ENCODE assay signal across 29 mouse cellular contexts in the genomic region with DNA sequence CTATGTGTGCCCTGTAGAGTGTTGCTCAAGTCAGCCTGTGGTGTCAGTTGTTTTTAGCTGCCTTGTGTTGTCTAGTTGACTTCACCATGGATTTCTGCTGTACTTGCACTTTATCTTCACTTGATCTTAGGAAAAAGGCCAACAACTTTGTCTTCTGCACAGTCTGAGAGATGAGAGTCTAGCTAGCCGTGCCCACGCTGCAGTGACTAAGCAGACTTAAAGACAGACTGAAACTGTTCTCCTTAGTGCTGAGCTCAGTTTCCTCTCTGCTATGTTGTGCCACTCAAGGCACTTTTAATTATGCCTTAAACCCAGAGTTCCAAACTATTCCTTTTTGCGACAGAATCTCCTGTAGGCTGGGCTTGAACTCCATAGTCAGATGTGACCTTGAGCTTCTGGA. TPM values are rescaled to one million over a fixed set of nuclear protein-coding genes. Genes with fewer than 3 reads are reported as not detected.
A peak's percentile ranks its signal among the peaks of the same experiment; 100 is the strongest.
DNase-seq lines count a peak whose midpoint lies in the region; ATAC-seq and TF ChIP-seq lines count a peak whose summit lies in the region.
"Had no signal": no experiment of that assay in that cellular context is flagged by ENCODE, and none has a peak within 500 bp of the region (broad histone marks: within the 10 kb centered on the region; RNA-seq: fewer than 3 reads in every experiment).

No protein-coding gene starts in this region.

- no peaks in the 10 kb centered on the region for H3K27me3 ChIP-seq in megakaryocyte, embryonic 14.5 days (replicated peaks)
- no peaks in the 10 kb centered on the region for H3K27me3 ChIP-seq in forebrain, embryonic 16.5 days (replicated peaks; ENCODE audit: control insufficient read depth, insufficient read depth, low read length)
- H3K27me3 ChIP-seq: CH12.LX; embryonic facial prominence, embryonic 13.5 days; embryonic facial prominence, embryonic 15.5 days; forebrain, embryonic 13.5 days; forebrain, embryonic 15.5 days; Patski had no signal

- H3K9me3 ChIP-seq in megakaryocyte, embryonic 14.5 days, result no peaks in the 10 kb centered on the region
- H3K9me3 ChIP-seq in forebrain, embryonic 16.5 days (ENCODE audit: control insufficient read depth, low read length), result no peaks in the 10 kb centered on the region
- H3K9me3 ChIP-seq: embryonic facial prominence, embryonic 13.5 days; embryonic facial prominence, embryonic 15.5 days; forebrain, embryonic 10.5 days; forebrain, embryonic 13.5 days; forebrain, embryonic 15.5 days; G1E had no signal

- no peak for TF ChIP-seq POLR2A in bone marrow macrophage, adult 2 months (IDR thresholded peaks at IDR 0.05; ENCODE audit: borderline replicate concordance, low read depth, low read length)

- TF ChIP-seq CTCF in bone marrow macrophage, adult 2 months (IDR thresholded peaks at IDR 0.05; ENCODE audit: low read depth, low read length), result no peak

- H3K36me3 ChIP-seq in megakaryocyte, embryonic 14.5 days (replicated peaks; ENCODE audit: low read length), result peaks cover 99% of the 10 kb centered on the region
- H3K36me3 ChIP-seq in macrophage (ENCODE audit: inconsistent target), result peaks cover 87% of the 10 kb centered on the region
- peaks cover 62% of the 10 kb centered on the region for H3K36me3 ChIP-seq in forebrain, embryonic 16.5 days (ENCODE audit: control insufficient read depth, insufficient read depth)

- H3K4me3 ChIP-seq in megakaryocyte, embryonic 14.5 days (replicated peaks), result peak overlapping the region; percentile 84
- no peak overlapping the region for H3K4me3 ChIP-seq in bone marrow macrophage, adult 2 months (ENCODE audit: insufficient read depth, low read length)
- H3K4me3 ChIP-seq in macrophage (ENCODE audit: inconsistent target), result no peak overlapping the region
- no peak overlapping the region for H3K4me3 ChIP-seq in forebrain, embryonic 16.5 days (replicated peaks; ENCODE audit: low read length)
- H3K4me3 ChIP-seq: embryonic facial prominence, embryonic 13.5 days; embryonic facial prominence, embryonic 15.5 days; erythroblast, embryonic 14.5 days; forebrain, embryonic 10.5 days; forebrain, embryonic 13.5 days; forebrain, embryonic 15.5 days had no signal

- H3K4me2 ChIP-seq in forebrain, embryonic 16.5 days (ENCODE audit: low read length), result no peak overlapping the region
- H3K4me2 ChIP-seq: embryonic facial prominence, embryonic 13.5 days; embryonic facial prominence, embryonic 15.5 days; forebrain, embryonic 13.5 days; forebrain, embryonic 15.5 days had no signal

- 58% methylated on average over 3 of the region's 3 CpGs for WGBS in macrophage (ENCODE audit: missing documents)
- WGBS in forebrain, embryonic 16.5 days, result 96% methylated on average over 3 of the region's 3 CpGs

- peak; percentile 78 for ATAC-seq in frontal cortex, adult (ENCODE audit: low TSS enrichment)
- no peak for ATAC-seq in megakaryocyte, adult 5-6 weeks (ENCODE audit: poor library complexity, severe bottlenecking)
- no peak for ATAC-seq in forebrain, embryonic 16.5 days
- ATAC-seq: activated CD4-positive, CD25-positive, alpha-beta regulatory T cell, adult 4 months; CD4-positive, CD25-positive, alpha-beta regulatory T cell, adult 4 months; forebrain, embryonic 13.5 days; forebrain, embryonic 15.5 days; Patski had no signal

- peaks cover 77% of the 10 kb centered on the region for H3K79me2 ChIP-seq in macrophage (ENCODE audit: inconsistent target)

- no peak overlapping the region for H3K9ac ChIP-seq in forebrain, embryonic 16.5 days (replicated peaks; ENCODE audit: low read depth, low read length)
- H3K9ac ChIP-seq: embryonic facial prominence, embryonic 15.5 days; forebrain, embryonic 13.5 days; forebrain, embryonic 15.5 days had no signal

- peak overlapping the region; percentile 25; the same call in 1 of the 2 replicates for H3K27ac ChIP-seq in bone marrow macrophage, adult 2 months (ENCODE audit: insufficient read depth, low read depth, low read length)
- H3K27ac ChIP-seq in macrophage, result peak overlapping the region; percentile 52
- H3K27ac ChIP-seq in forebrain, embryonic 16.5 days (ENCODE audit: low read length), result no peak overlapping the region
- H3K27ac ChIP-seq: embryonic facial prominence, embryonic 13.5 days; embryonic facial prominence, embryonic 15.5 days; forebrain, embryonic 10.5 days; forebrain, embryonic 13.5 days; forebrain, embryonic 15.5 days had no signal

- DNase-seq in frontal cortex, postnatal 10 days (ENCODE audit: low spot score in 2 of 2), result no peak
- DNase-seq in cerebellum, adult 18-20 months, result no peak
- DNase-seq: adrenal gland, adult 8-10 months; adrenal gland, postnatal 14 days; adrenal gland, postnatal 36 days; B cell, adult 2 months; cerebellum, adult 11-12 months; cerebellum, adult 8-10 months; cerebellum, adult 9-11 months; cerebellum, postnatal 14 days; cerebellum, postnatal 36 days; embryo, embryonic 11 days had no signal

- H3K4me1 ChIP-seq in megakaryocyte, embryonic 14.5 days, result peaks cover 53% of the 10 kb centered on the region
- H3K4me1 ChIP-seq in bone marrow macrophage, adult 2 months (ENCODE audit: control insufficient read depth, insufficient read depth, low read length), result peaks cover 5% of the 10 kb centered on the region; the same call in 1 of the 2 replicates
- no peaks in the 10 kb centered on the region for H3K4me1 ChIP-seq in forebrain, embryonic 16.5 days (replicated peaks; ENCODE audit: control insufficient read depth, insufficient read depth, low read length)
- H3K4me1 ChIP-seq: embryonic facial prominence, embryonic 13.5 days; embryonic facial prominence, embryonic 15.5 days; forebrain, embryonic 10.5 days; forebrain, embryonic 13.5 days had no signal

RNA-seq across cellular contexts. Expression of a gene that starts 9.0 kb away (rescaled TPM):
- polyA plus RNA-seq in megakaryocyte, embryonic 14.5 days (2012; ENCODE audit: insufficient read depth, low replicate concordance), result 10.2 and 16.6 TPM in 2 replicates
- 47.0 and 47.6 TPM in 2 replicates for total RNA-seq in megakaryocyte, adult 5-6 weeks (2015)
- total RNA-seq in megakaryocyte, adult 5-6 weeks (2017), result 54.7 and 64.4 TPM in 2 replicates
- 31.6 and 34.1 TPM in 2 replicates for polyA plus RNA-seq in bone marrow macrophage, adult 2 months (2012; ENCODE audit: insufficient read depth, insufficient read length, missing spikeins)
- 100 to 1,000 TPM in 25 of 26 experiments, 10 to 100 TPM in 1; 91.5 to 212 (median 144) TPM for total RNA-seq in macrophage (2018; cell fraction: chromatin; rRNA removed)
- total RNA-seq in macrophage (2018; cell fraction: cytosol; rRNA removed), result 10 to 100 TPM; 20.1 to 41.2 (median 30.0) TPM
- total RNA-seq in macrophage (2018; cell fraction: nucleus; rRNA removed), result 100 to 1,000 TPM in 15 of 26 experiments, 10 to 100 TPM in 11; 73.9 to 156 (median 103) TPM
- polyA plus RNA-seq in macrophage (2018), result 24.0 to 33.8 TPM (median 28.7 TPM) in 3 replicates
- polyA plus RNA-seq in forebrain, embryonic 16.5 days (2015; fragmentation: Nextera tagmentation; extraction: Ambion mirVana), result 19.9 and 20.3 TPM in 2 replicates

RNA-seq across cellular contexts. Expression of a gene that starts 10.8 kb away (rescaled TPM):
- polyA plus RNA-seq in megakaryocyte, embryonic 14.5 days (2012; ENCODE audit: insufficient read depth, low replicate concordance), result 13.9 and 21.9 TPM in 2 replicates
- 10.6 and 12.0 TPM in 2 replicates for total RNA-seq in megakaryocyte, adult 5-6 weeks (2015)
- 5.5 and 10.3 TPM in 2 replicates for total RNA-seq in megakaryocyte, adult 5-6 weeks (2017)
- polyA plus RNA-seq in bone marrow macrophage, adult 2 months (2012; ENCODE audit: insufficient read depth, insufficient read length, missing spikeins), result 14.9 and 15.0 TPM in 2 replicates
- total RNA-seq in macrophage (2018; cell fraction: chromatin; rRNA removed), result 10 to 100 TPM in 11 of 26 experiments, 1 to 10 TPM in 15; 1.3 to 17.8 (median 7.8) TPM
- total RNA-seq in macrophage (2018; cell fraction: cytosol; rRNA removed), result 10 to 100 TPM in 5 of 26 experiments, 1 to 10 TPM in 21; 4.6 to 13.7 (median 8.1) TPM
- total RNA-seq in macrophage (2018; cell fraction: nucleus; rRNA removed), result 10 to 100 TPM in 9 of 26 experiments, 1 to 10 TPM in 16, under 1 TPM in 1; 0.99 to 21.8 (median 8.4) TPM
- 5.2 to 11.7 TPM (median 7.6 TPM) in 3 replicates for polyA plus RNA-seq in macrophage (2018)
- polyA plus RNA-seq in forebrain, embryonic 16.5 days (2015; fragmentation: Nextera tagmentation; extraction: Ambion mirVana), result 11.3 and 11.9 TPM in 2 replicates

RNA-seq across cellular contexts. Expression of a gene that starts 27.8 kb away (rescaled TPM):
- polyA plus RNA-seq in megakaryocyte, embryonic 14.5 days (2012; ENCODE audit: insufficient read depth, low replicate concordance), result 20.3 and 31.4 TPM in 2 replicates
- 31.8 and 39.6 TPM in 2 replicates for total RNA-seq in megakaryocyte, adult 5-6 weeks (2015)
- 57.6 and 68.3 TPM in 2 replicates for total RNA-seq in megakaryocyte, adult 5-6 weeks (2017)
- 216 and 226 TPM in 2 replicates for polyA plus RNA-seq in bone marrow macrophage, adult 2 months (2012; ENCODE audit: insufficient read depth, insufficient read length, missing spikeins)
- 100 to 1,000 TPM in 14 of 26 experiments, 10 to 100 TPM in 12; 24.4 to 393 (median 134) TPM for total RNA-seq in macrophage (2018; cell fraction: chromatin; rRNA removed)
- total RNA-seq in macrophage (2018; cell fraction: cytosol; rRNA removed), result 100 to 1,000 TPM; 131 to 215 (median 167) TPM
- total RNA-seq in macrophage (2018; cell fraction: nucleus; rRNA removed), result 100 to 1,000 TPM in 12 of 26 experiments, 10 to 100 TPM in 14; 26.9 to 294 (median 90.3) TPM
- polyA plus RNA-seq in macrophage (2018), result 148 to 193 TPM (median 166 TPM) in 3 replicates
- 78.9 and 99.3 TPM in 2 replicates for polyA plus RNA-seq in forebrain, embryonic 16.5 days (2015; fragmentation: Nextera tagmentation; extraction: Ambion mirVana)

RNA-seq across cellular contexts. Expression of a gene that starts 33.9 kb away (rescaled TPM):
- 0.43 and 2.3 TPM in 2 replicates for polyA plus RNA-seq in megakaryocyte, embryonic 14.5 days (2012; ENCODE audit: insufficient read depth, low replicate concordance)
- total RNA-seq in megakaryocyte, adult 5-6 weeks (2015), result 0.20 and 0.30 TPM in 2 replicates
- total RNA-seq in megakaryocyte, adult 5-6 weeks (2017), result 0.15 and 0.45 TPM in 2 replicates
- polyA plus RNA-seq in bone marrow macrophage, adult 2 months (2012; ENCODE audit: insufficient read depth, insufficient read length, missing spikeins), result not detected in 2 replicates
- 1 to 10 TPM in 17 of 26 experiments, under 1 TPM in 9; 0.48 to 8.1 (median 1.6) TPM for total RNA-seq in macrophage (2018; cell fraction: chromatin; rRNA removed)
- under 1 TPM in 7 of 26 experiments, not detected in 19; 0.07 to 0.22 (median 0.09) TPM for total RNA-seq in macrophage (2018; cell fraction: cytosol; rRNA removed)
- total RNA-seq in macrophage (2018; cell fraction: nucleus; rRNA removed), result 10 to 100 TPM in 1 of 26 experiments, 1 to 10 TPM in 13, under 1 TPM in 10, not detected in 2; 0.15 to 12.3 (median 1.1) TPM
- polyA plus RNA-seq in macrophage (2018), result not detected in 3 replicates
- 0.32 and 1.4 TPM in 2 replicates for polyA plus RNA-seq in forebrain, embryonic 16.5 days (2015; fragmentation: Nextera tagmentation; extraction: Ambion mirVana)
